Mouse (Mus musculus): ENCODE results near the gene Pla2g12b. TPM values are rescaled to one million over a fixed set of nuclear protein-coding genes. Genes with fewer than 3 reads are reported as not detected.
"Not testable (repeated sequence)": the region's sequence is repeated elsewhere in the genome, so short reads cannot be mapped to it uniquely, and the experiment has no call there.

The Pla2g12b gene
- not detected for total RNA-seq (2021)

- no peak for DNase-seq
- intact Hi-C loops (cut with DNase I), result no loop called here
These were observed at the start of gene Pla2g12b for GRCm38 (mm10) chr10:59402899-59403792. Pla2g12b (plus strand) TSS chr10:59403660.

- DNase-seq, result no peak
- intact Hi-C loops (cut with DNase I), result no loop called here
These were observed 49.3 kb upstream of the Pla2g12b start for GRCm38 (mm10) chr10:59354120-59354519.

- no peak for DNase-seq
- intact Hi-C loops (cut with DNase I), result loop anchor here (5.0 kb wide), 2 partner anchors 43 to 248 kb away; no protein-coding TSS in a partner anchor
These were observed 48.4 kb upstream of the Pla2g12b start for GRCm38 (mm10) chr10:59355020-59355419.

GRCm38 (mm10) chr10:59358744-59359143 lies 44.7 kb upstream of the Pla2g12b start:
- no peak for DNase-seq
- intact Hi-C loops (cut with DNase I), result loop anchor here (1.0 to 5.0 kb wide), 4 partner anchors 46 to 251 kb away; no protein-coding TSS in a partner anchor

GRCm38 (mm10) chr10:59363208-59363607 lies 40.3 kb upstream of the Pla2g12b start:
- intact Hi-C loops (cut with DNase I), result no loop called here
- no peak for DNase-seq

GRCm38 (mm10) chr10:59364551-59364950 lies 38.9 kb upstream of the Pla2g12b start:
- DNase-seq, result no peak
- intact Hi-C loops (cut with DNase I), result no loop called here

GRCm38 (mm10) chr10:59365804-59366589 lies 37.5 kb upstream of the Pla2g12b start:
- no peak for DNase-seq
- intact Hi-C loops (cut with DNase I), result no loop called here

- DNase-seq, result no peak
- intact Hi-C loops (cut with DNase I), result no loop called here
These were observed 36.7 kb upstream of the Pla2g12b start for GRCm38 (mm10) chr10:59366746-59367145.

GRCm38 (mm10) chr10:59367206-59367605 lies 36.3 kb upstream of the Pla2g12b start:
- intact Hi-C loops (cut with DNase I), result no loop called here
- DNase-seq, result no peak

- no peak for DNase-seq
- intact Hi-C loops (cut with DNase I), result no loop called here
These were observed 34.7 kb upstream of the Pla2g12b start for GRCm38 (mm10) chr10:59368729-59369128.

GRCm38 (mm10) chr10:59369426-59369825 lies 34.0 kb upstream of the Pla2g12b start:
- intact Hi-C loops (cut with DNase I), result no loop called here
- no peak for DNase-seq

GRCm38 (mm10) chr10:59377906-59378305 lies 25.6 kb upstream of the Pla2g12b start:
- no peak for DNase-seq
- intact Hi-C loops (cut with DNase I), result loop anchor here (5.0 kb wide), 1 partner anchor 489 kb away; no protein-coding TSS in a partner anchor

- intact Hi-C loops (cut with DNase I), result loop anchor here (5.0 kb wide), 1 partner anchor 489 kb away; no protein-coding TSS in a partner anchor
- DNase-seq, result no peak
These were observed 24.7 kb upstream of the Pla2g12b start for GRCm38 (mm10) chr10:59378728-59379127.

- intact Hi-C loops (cut with DNase I), result loop anchor here (5.0 kb wide), 1 partner anchor 487 kb away; no protein-coding TSS in a partner anchor
- DNase-seq, result no peak
These were observed 23.5 kb upstream of the Pla2g12b start for GRCm38 (mm10) chr10:59379927-59380326.

GRCm38 (mm10) chr10:59380411-59380821 lies 23.0 kb upstream of the Pla2g12b start:
- intact Hi-C loops (cut with DNase I), result no loop called here
- no peak for DNase-seq

GRCm38 (mm10) chr10:59381563-59381962 lies 21.9 kb upstream of the Pla2g12b start:
- not testable (repeated sequence) for DNase-seq

GRCm38 (mm10) chr10:59386951-59387350 lies 16.5 kb upstream of the Pla2g12b start:
- DNase-seq, result no peak
- intact Hi-C loops (cut with DNase I), result no loop called here

More at GRCm38 (mm10) chr10:59381563-59381962, 21.9 kb upstream of the Pla2g12b start:
- intact Hi-C loops (cut with DNase I), result not testable (repeated sequence)

GRCm38 (mm10) chr10:59389652-59390051 lies 13.8 kb upstream of the Pla2g12b start:
- intact Hi-C loops (cut with DNase I), result no loop called here
- DNase-seq, result no peak

- no peak for DNase-seq
- intact Hi-C loops (cut with DNase I), result no loop called here
These were observed 11.6 kb upstream of the Pla2g12b start for GRCm38 (mm10) chr10:59391907-59392306.

- intact Hi-C loops (cut with DNase I), result not testable (repeated sequence)
These were observed 8.0 kb upstream of the Pla2g12b start, which contains the start of gene Gm10273 for GRCm38 (mm10) chr10:59395461-59395860. Gm10273 (plus strand) TSS chr10:59395632.

GRCm38 (mm10) chr10:59403793-59404149 lies 311 bp downstream of the Pla2g12b start:
- intact Hi-C loops (cut with DNase I), result no loop called here
- DNase-seq, result no peak

More at GRCm38 (mm10) chr10:59395461-59395860, 8.0 kb upstream of the Pla2g12b start, which contains the start of gene Gm10273:
- not testable (repeated sequence) for DNase-seq

Data from heart, postnatal 36 days (tissue).